Mouse (Mus musculus): Measurements from ENCODE around the gene S1pr2.
A peak's percentile ranks its signal among the peaks of the same experiment; 100 is the strongest.
"Not testable (repeated sequence)": the region's sequence is repeated elsewhere in the genome, so short reads cannot be mapped to it uniquely, and the experiment has no call there.

The S1pr2 gene

GRCm38 (mm10) chr9:20976216-20976960, at the start of gene S1pr2:
TSS of gene S1pr2 (minus strand) at chr9:20976781.
- peak; percentile 90 for DNase-seq (ENCODE audit: low spot score)

DNA sequence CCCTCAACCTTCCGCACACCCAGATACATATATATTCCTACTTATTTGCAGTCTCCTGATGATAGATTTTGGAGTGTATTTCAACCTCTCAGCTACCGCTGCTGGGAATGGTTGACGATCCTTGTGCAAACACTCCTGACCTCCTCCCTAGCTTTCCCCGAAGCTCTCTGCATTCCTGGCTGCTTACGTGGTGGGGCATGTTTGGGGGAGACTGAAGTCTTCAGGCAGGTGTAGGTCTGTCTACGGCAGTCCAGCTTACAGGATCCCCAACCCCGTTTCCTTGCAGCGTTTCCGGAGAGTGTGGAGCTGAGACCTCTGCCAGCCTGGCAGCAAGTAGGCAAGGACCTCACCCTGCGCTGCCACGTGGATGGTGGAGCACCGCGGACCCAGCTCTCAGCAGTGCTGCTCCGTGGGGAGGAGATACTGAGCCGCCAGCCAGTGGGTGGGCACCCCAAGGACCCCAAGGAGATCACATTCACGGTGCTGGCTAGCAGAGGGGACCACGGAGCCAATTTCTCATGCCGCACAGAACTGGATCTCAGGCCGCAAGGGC, 48.8 kb upstream of the S1pr2 start:
- no peak for DNase-seq (ENCODE audit: low spot score)

DNA sequence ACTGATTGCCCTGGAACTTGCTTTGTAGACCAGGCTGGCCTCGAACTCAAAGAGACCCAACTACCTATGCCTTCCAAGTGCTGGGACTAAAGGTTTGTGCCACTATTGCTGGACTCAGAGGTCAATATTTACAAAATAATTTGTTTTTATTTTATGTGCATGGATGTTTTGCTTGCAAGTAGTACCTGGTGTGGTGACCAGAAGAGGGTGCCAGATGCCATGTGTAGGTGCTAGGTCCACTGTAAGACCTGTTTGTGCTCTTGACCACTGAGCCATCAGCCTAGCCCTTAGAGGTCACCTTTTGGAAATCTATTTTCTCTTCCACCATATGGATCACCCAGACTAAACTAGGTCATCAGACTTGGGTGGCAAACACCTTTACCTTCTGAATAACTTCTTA, 46.1 kb upstream of the S1pr2 start:
- DNase-seq (ENCODE audit: low spot score): no peak

DNA sequence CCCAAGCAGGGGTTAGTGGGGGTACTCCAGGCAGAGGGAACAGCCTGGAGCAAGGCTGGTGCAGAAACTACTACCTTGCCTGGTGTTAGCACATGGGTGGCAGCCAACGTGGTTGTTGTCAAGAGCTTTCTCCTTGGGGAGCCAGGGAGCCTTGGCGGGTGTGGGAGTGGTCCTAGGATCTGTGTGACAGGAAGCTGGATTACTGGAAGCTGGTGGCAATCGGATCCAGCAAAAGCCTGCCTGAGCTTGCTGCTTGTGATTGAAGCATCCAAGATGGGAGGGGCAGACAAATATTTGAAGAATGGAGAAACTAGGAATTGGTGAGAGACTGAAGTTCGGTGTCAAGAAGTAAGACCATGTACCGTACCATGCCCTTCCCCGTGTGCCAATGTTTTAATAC, 45.7 kb upstream of the S1pr2 start:
- DNase-seq (ENCODE audit: low spot score): no peak

DNA sequence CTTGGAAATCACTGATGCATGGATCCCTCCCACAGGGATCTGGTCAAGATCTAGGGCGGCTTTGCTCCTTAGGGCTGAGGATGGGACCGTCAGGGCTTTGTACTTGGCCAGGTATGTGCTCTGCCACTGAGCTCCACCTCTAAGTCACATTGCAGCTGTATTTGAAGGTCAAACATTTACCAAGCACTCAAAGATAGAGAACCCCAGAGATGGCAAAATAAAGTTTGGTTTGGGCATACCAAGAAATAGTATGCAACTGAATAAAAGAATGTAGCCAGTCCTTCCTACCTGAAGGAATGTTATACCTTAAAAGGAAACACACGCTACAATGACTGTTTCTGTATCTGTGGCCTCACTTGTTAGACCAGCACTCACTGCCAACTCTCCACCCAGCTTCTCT, 44.8 kb upstream of the S1pr2 start:
- no peak for DNase-seq (ENCODE audit: low spot score)

- DNase-seq (ENCODE audit: low spot score): no peak
Measured at GRCm38 (mm10) chr9:21018600-21018999, 42.0 kb upstream of the S1pr2 start.

- no peak for DNase-seq (ENCODE audit: low spot score)
Measured at GRCm38 (mm10) chr9:21017177-21017575, 40.6 kb upstream of the S1pr2 start.

- no peak for DNase-seq (ENCODE audit: low spot score)
Measured at GRCm38 (mm10) chr9:21016331-21017176, 40.0 kb upstream of the S1pr2 start.

DNA sequence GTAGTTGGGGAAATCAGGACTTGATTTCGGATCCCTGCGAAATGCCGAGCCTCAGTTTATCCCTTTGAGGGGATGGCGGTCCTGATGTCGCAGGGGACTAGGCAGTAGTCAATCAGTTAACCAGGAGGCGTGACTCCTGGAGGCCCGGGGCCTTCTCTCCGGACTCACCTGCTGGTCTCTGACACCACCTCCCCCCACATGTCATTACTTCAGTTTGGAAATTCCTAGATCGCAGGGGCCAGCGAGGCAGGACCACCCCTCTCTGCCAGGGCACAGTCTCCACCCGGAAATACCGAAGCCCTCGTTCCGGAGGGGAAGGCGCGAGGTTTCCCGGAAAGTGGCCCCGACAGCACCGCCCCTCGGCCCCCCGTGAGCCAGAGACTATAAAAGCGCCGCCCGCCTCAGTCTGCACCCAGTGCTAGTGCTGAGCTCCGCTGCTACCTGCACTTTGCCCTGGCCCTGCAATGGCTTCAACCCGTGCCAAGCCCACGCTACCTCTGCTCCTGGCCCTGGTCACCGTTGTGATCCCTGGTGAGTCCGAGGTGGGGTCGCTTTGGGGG, 39.1 kb upstream of the S1pr2 start, which contains the start of gene Icam1:
Gene Icam1, plus strand, starts transcription at position 415 of the 560 bp plus-strand sequence.
- no peak for DNase-seq (ENCODE audit: low spot score)

DNA sequence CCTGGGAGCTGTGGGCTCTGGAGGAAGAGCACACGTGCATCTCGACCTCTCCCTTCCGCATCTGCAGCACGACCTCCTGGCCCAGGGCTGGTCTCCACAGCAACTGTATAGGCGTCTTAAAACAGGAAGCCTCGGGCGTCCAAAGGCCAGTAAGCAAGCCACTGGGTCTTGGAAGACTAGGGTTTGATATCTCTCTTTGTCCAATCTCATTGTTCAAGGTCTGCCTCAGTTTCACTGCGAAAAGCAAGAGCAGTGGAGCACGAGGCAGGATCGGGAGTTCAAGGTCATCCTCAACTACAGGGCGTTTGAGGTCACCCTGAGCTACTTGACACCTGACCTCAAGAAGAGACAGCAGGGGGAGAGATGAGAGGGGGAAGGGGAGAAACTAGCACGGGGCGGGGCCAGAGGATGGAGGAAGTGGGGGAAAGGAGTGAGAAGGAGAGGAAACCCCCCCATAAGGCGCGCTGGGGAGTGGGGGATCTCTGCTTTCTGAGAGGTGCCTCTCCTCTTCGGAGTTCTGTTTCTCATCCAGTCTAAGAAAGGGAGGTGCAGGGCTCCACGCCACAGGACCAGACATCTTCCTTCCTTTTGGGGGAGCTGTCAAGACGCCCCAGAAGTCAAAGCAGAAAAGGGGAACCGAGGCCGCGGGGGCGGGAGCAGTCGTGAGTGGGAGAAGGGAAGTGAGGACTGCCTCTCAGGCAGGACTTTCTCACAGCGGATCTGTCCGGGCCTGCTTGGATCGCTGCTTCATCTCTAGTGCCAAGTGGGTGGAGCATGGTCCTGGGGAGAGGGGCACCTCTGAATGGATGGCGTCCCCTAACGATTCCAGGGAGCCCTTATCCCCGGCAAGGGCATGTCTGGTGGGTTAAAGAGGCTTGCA, 38.4 kb upstream of the S1pr2 start:
- DNase-seq (ENCODE audit: low spot score): no peak

DNA sequence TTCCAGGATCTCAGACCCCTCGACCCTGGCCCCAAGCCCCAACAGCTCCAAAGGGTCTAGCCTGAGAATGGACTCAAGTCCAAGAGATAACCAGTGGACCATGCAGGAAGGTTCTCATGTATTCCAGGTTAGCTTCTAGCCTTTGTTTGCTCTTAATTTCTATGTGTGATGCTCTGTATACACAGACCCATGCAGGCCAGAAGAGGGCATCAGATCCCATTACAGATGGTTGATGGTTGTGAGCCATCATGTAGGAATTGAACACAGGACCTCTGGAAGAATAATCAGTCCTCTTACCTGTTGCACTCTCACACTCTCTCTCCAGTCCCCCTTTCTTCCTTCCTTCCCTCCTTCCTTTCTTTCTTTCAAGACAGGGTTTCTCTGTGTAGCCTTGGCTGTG, 35.8 kb upstream of the S1pr2 start:
- DNase-seq (ENCODE audit: low spot score): no peak

GRCm38 (mm10) chr9:21011846-21012312, 35.3 kb upstream of the S1pr2 start:
- no peak for DNase-seq (ENCODE audit: low spot score)

DNA sequence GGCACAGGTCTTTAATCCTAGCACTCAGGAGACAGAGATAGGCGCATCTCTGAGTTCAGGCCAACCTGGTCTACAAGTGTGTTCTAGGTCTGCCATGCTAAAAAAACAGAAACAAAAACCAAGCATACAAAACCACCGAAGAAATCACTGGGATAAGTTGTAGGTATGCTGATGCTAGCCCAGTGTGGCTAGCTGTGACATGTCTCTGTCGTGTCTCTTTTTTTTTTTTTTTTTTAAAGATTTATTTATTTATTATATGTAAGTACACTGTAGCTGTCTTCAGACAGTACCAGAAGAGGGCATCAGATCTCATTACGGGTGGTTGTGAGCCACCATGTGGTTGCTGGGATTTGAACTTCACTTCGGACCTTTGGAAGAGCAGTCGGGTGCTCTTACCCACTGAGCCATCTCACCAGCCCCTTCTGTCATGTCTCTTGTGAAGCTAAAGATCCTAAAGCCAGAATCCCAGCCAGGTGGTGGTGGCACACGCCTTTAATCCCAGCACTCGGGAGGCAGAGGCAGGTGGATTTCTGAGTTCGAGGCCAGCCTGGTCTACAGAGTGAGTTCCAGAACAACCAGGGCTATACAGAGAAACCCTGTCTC, 34.5 kb upstream of the S1pr2 start:
- not testable (repeated sequence) for DNase-seq (ENCODE audit: low spot score)

GRCm38 (mm10) chr9:21010362-21010761, 33.8 kb upstream of the S1pr2 start:
- DNase-seq (ENCODE audit: low spot score): no peak

- DNase-seq (ENCODE audit: low spot score): no peak
Measured at GRCm38 (mm10) chr9:21008007-21008406, 31.4 kb upstream of the S1pr2 start.

DNA sequence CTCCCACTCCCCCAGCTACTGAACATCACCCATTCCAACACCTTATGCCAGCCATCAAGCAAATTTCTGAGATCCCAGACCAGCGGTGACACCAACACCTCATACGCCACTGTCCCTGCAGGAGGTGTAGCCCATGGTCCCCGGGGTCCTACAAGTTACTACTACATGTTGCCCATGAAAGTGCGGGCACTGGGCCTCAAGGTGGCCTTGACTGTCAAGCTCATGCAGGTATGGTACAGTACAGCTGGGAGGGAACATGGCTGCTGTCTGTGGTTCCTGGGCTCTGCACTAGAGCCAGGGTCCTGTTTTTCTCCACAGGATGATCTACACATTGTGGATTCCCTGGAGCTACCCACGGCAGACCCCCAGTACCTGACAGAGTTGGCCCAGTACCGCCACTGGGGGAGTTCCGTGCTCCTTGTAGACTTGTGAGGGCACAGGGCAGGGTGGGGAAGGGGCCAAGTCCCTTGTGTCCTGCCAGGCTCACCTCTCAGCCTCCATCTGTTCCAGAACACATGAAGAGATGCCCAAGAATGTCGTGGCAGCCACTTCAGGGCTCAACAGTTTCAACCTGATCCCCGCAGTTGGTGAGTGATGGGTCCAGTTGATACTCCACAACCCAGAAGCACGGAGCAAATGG, 30.9 kb upstream of the S1pr2 start:
- no peak for DNase-seq (ENCODE audit: low spot score)

GRCm38 (mm10) chr9:21002627-21003551, 26.3 kb upstream of the S1pr2 start, which contains the start of gene Mrpl4:
TSS of gene Mrpl4 (plus strand) at chr9:21002738.
- DNase-seq (ENCODE audit: low spot score): peak; percentile 91

GRCm38 (mm10) chr9:21002270-21002626, 25.7 kb upstream of the S1pr2 start:
- DNase-seq (ENCODE audit: low spot score): no peak

GRCm38 (mm10) chr9:21001651-21002200, 25.1 kb upstream of the S1pr2 start:
- DNase-seq (ENCODE audit: low spot score): no peak
